Mouse (Mus musculus): ENCODE results near the gene Drap1. TPM values are rescaled to one million over a fixed set of nuclear protein-coding genes. Genes with fewer than 3 reads are reported as not detected.

Gene Drap1
- total RNA-seq (2018; cell fraction: chromatin; rRNA removed) = 10 to 100 TPM; 12.7 to 72.1 (median 42.4) TPM
- total RNA-seq (2018; cell fraction: cytosol; rRNA removed) = 100 to 1,000 TPM; 135 to 197 (median 175) TPM
- total RNA-seq (2018; cell fraction: nucleus; rRNA removed) = 100 to 1,000 TPM in 1 of 26 experiments, 10 to 100 TPM in 25; 36.9 to 107 (median 65.4) TPM
- polyA plus RNA-seq (2018) = 147 to 170 TPM (median 156 TPM) in 3 replicates

- WGBS (ENCODE audit: missing documents) = under 1% methylated on average over 60 of the region's 87 CpGs
- H3K36me3 ChIP-seq (ENCODE audit: inconsistent target) = peaks cover 19% of the 10 kb centered on the region; the same call in 1 of the 2 replicates
- peak within 1 kb of the TSS; percentile 84 for H3K27ac ChIP-seq
- H3K79me2 ChIP-seq (ENCODE audit: inconsistent target) = peaks cover 32% of the 10 kb centered on the region
- H3K4me3 ChIP-seq (ENCODE audit: inconsistent target) = peak within 1 kb of the TSS; percentile 93
These were observed at the start of gene Drap1, which contains the start of gene AI837181 for GRCm38 (mm10) chr19:5424782-5425741. Gene Drap1 (minus strand): TSS chr19:5424979. Gene AI837181 (plus strand): TSS chr19:5425144.

GRCm38 (mm10) chr19:5473720-5474119, 48.9 kb upstream of the Drap1 start, which contains the start of gene Efemp2:
Gene Efemp2 (plus strand): TSS chr19:5473954.
- 38% methylated on average over 22 of the region's 22 CpGs for WGBS (ENCODE audit: missing documents)
- Histone ChIP-seq H3K27ac (no peak within 1 kb of the TSS), H3K36me3 (ENCODE audit: inconsistent target) (no peaks in the 10 kb centered on the region), H3K4me3 (ENCODE audit: inconsistent target) (peak within 1 kb of the TSS; percentile 19), H3K79me2 (ENCODE audit: inconsistent target) (no peaks in the 10 kb centered on the region)

- no peaks in the 10 kb centered on the region for H3K36me3 ChIP-seq (ENCODE audit: inconsistent target)
- H3K27ac ChIP-seq = no peak overlapping the region
- WGBS (ENCODE audit: missing documents) = 79% methylated on average over 3 of the region's 3 CpGs
- H3K79me2 ChIP-seq (ENCODE audit: inconsistent target) = no peaks in the 10 kb centered on the region
- H3K4me3 ChIP-seq (ENCODE audit: inconsistent target) = no peak overlapping the region
These were observed 48.1 kb upstream of the Drap1 start for GRCm38 (mm10) chr19:5472857-5473256.

- WGBS (ENCODE audit: missing documents) = 75% methylated on average over 5 of the region's 5 CpGs
These were observed 47.1 kb upstream of the Drap1 start for GRCm38 (mm10) chr19:5471846-5472245.

GRCm38 (mm10) chr19:5468374-5468773, 43.6 kb upstream of the Drap1 start, which contains the start of gene Ctsw:
Gene Ctsw (minus strand): TSS chr19:5468507.
- H3K4me3 ChIP-seq (ENCODE audit: inconsistent target) = no peak within 1 kb of the TSS
- H3K36me3 ChIP-seq (ENCODE audit: inconsistent target) = peaks cover 42% of the 10 kb centered on the region
- WGBS (ENCODE audit: missing documents) = 34% methylated on average over 5 of the region's 5 CpGs
- no peaks in the 10 kb centered on the region for H3K79me2 ChIP-seq (ENCODE audit: inconsistent target)
- no peak within 1 kb of the TSS for H3K27ac ChIP-seq

More at GRCm38 (mm10) chr19:5471846-5472245, 47.1 kb upstream of the Drap1 start:
- no peaks in the 10 kb centered on the region for H3K79me2 ChIP-seq (ENCODE audit: inconsistent target)
- H3K4me3 ChIP-seq (ENCODE audit: inconsistent target) = no peak overlapping the region
- H3K36me3 ChIP-seq (ENCODE audit: inconsistent target) = peaks cover 7% of the 10 kb centered on the region; the same call in 1 of the 2 replicates
- H3K27ac ChIP-seq = no peak overlapping the region

- Histone ChIP-seq H3K79me2 (ENCODE audit: inconsistent target) (no peaks in the 10 kb centered on the region), H3K4me3 (ENCODE audit: inconsistent target) (no peak overlapping the region), H3K27ac (no peak overlapping the region), H3K36me3 (ENCODE audit: inconsistent target) (peaks cover 55% of the 10 kb centered on the region)
- 71% methylated on average over 6 of the region's 6 CpGs for WGBS (ENCODE audit: missing documents)
These were observed 42.2 kb upstream of the Drap1 start for GRCm38 (mm10) chr19:5466916-5467500.

- 92% methylated on average over 8 of the region's 8 CpGs for WGBS (ENCODE audit: missing documents)
- H3K36me3 ChIP-seq (ENCODE audit: inconsistent target) = peaks cover 56% of the 10 kb centered on the region
- H3K4me3 ChIP-seq (ENCODE audit: inconsistent target) = no peak overlapping the region
- H3K27ac ChIP-seq = no peak overlapping the region
- peaks cover 12% of the 10 kb centered on the region for H3K79me2 ChIP-seq (ENCODE audit: inconsistent target)
These were observed 40.3 kb upstream of the Drap1 start for GRCm38 (mm10) chr19:5465037-5465436.

- Histone ChIP-seq H3K79me2 (ENCODE audit: inconsistent target) (peaks cover 12% of the 10 kb centered on the region), H3K36me3 (ENCODE audit: inconsistent target) (peaks cover 56% of the 10 kb centered on the region), H3K4me3 (ENCODE audit: inconsistent target) (no peak overlapping the region), H3K27ac (no peak overlapping the region)
- WGBS (ENCODE audit: missing documents) = 77% methylated on average over 14 of the region's 15 CpGs
These were observed 39.2 kb upstream of the Drap1 start for GRCm38 (mm10) chr19:5463791-5464562.

- Histone ChIP-seq H3K4me3 (ENCODE audit: inconsistent target) (no peak overlapping the region), H3K36me3 (ENCODE audit: inconsistent target) (peaks cover 56% of the 10 kb centered on the region)
- 92% methylated on average over 9 of the region's 9 CpGs for WGBS (ENCODE audit: missing documents)
These were observed 38.4 kb upstream of the Drap1 start for GRCm38 (mm10) chr19:5463212-5463611.

GRCm38 (mm10) chr19:5461411-5461810, 36.6 kb upstream of the Drap1 start:
- no peak overlapping the region for H3K27ac ChIP-seq
- H3K79me2 ChIP-seq (ENCODE audit: inconsistent target) = peaks cover 14% of the 10 kb centered on the region
- H3K4me3 ChIP-seq (ENCODE audit: inconsistent target) = peak overlapping the region; percentile 96
- peaks cover 45% of the 10 kb centered on the region for H3K36me3 ChIP-seq (ENCODE audit: inconsistent target)
- 85% methylated on average over 6 of the region's 6 CpGs for WGBS (ENCODE audit: missing documents)

More at GRCm38 (mm10) chr19:5463212-5463611, 38.4 kb upstream of the Drap1 start:
- Histone ChIP-seq H3K27ac (no peak overlapping the region), H3K79me2 (ENCODE audit: inconsistent target) (peaks cover 12% of the 10 kb centered on the region)

GRCm38 (mm10) chr19:5460465-5460911, 35.7 kb upstream of the Drap1 start, which contains the start of gene Fibp:
Gene Fibp (plus strand): TSS chr19:5460615.
- peak within 1 kb of the TSS; percentile 96 for H3K4me3 ChIP-seq (ENCODE audit: inconsistent target)
- WGBS (ENCODE audit: missing documents) = 0% methylated on average over 32 of the region's 32 CpGs
- H3K79me2 ChIP-seq (ENCODE audit: inconsistent target) = peaks cover 23% of the 10 kb centered on the region
- H3K27ac ChIP-seq = peak within 1 kb of the TSS; percentile 73
- H3K36me3 ChIP-seq (ENCODE audit: inconsistent target) = peaks cover 35% of the 10 kb centered on the region

GRCm38 (mm10) chr19:5459896-5460295, 35.1 kb upstream of the Drap1 start:
- Histone ChIP-seq H3K79me2 (ENCODE audit: inconsistent target) (peaks cover 29% of the 10 kb centered on the region), H3K36me3 (ENCODE audit: inconsistent target) (peaks cover 30% of the 10 kb centered on the region), H3K4me3 (ENCODE audit: inconsistent target) (peak overlapping the region; percentile 96), H3K27ac (peak overlapping the region; percentile 73)
- WGBS (ENCODE audit: missing documents) = 32% methylated on average over 2 of the region's 3 CpGs

GRCm38 (mm10) chr19:5459019-5459418, 34.2 kb upstream of the Drap1 start:
- Histone ChIP-seq H3K79me2 (ENCODE audit: inconsistent target) (peaks cover 36% of the 10 kb centered on the region), H3K4me3 (ENCODE audit: inconsistent target) (no peak overlapping the region), H3K36me3 (ENCODE audit: inconsistent target) (peaks cover 21% of the 10 kb centered on the region), H3K27ac (no peak overlapping the region)
- WGBS (ENCODE audit: missing documents) = 90% methylated on average over 7 of the region's 7 CpGs
